Mouse (Mus musculus): Measurements from ENCODE around the gene Mosmo.

The Mosmo gene

DNA sequence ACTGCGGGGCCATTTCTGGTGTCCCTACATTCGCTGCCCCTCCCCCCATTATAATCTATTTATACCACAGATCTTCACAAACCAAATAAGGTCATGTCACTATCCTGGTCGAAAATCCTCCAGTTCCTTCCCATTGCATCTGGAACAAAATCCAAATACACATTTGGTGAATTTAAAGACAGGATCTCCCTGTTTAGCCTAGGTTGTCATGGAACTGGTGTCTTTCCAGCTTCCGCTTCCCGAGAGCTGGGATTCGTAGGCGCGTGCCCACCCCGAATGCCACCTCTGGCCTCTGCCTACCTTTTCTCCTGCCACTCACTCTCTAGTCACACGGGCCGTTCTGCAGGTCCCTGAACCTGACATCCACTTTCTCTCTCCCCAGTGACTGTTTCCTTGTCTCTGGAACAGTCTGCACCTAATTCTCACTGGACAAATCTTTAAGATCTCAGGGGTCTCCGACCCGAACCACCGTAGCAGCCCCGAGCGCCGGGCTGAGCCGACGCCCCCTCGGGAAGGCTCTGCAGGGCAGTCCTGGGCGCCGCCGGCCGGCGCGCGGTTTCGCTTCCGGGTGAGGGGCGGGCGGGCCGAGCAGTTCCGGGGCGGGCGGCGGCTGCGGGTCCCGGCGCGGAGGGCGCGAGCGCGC lies at the start of gene Mosmo:
Gene Mosmo, plus strand, starts transcription at position 618 of the 643 bp plus-strand sequence.
- in situ Hi-C loops (cut with MboI; ENCODE audit: unreplicated experiment in 2 of 2): loop anchor here (10.0 to 25.0 kb wide), 3 partner anchors 238 to 1010 kb away; partner anchors contain the start of gene Polr3e (in 1 of the 2)

DNA sequence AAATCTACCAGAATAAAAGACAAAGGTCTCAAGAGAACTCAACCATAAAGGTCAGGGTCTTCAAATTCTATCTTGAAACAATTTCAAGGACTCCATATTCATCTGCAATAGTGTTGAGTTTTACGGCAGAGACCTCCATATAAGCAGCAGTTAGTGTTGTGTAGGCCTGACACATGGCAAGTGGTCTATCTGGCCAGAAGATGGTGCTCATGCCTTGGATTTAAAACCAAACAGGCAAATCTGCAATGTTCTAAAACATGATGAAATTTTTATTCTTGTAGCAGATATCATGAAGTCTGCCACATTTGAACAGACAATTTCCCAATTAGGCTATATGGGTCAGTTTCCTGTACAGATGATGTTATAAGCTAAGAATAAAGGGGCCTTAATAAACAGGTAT lies 44.9 kb upstream of the Mosmo start:
- in situ Hi-C loops (cut with MboI; ENCODE audit: unreplicated experiment in 2 of 2): loop anchor here (5.0 to 25.0 kb wide), 6 partner anchors 192 to 1870 kb away; no protein-coding TSS in a partner anchor

DNA sequence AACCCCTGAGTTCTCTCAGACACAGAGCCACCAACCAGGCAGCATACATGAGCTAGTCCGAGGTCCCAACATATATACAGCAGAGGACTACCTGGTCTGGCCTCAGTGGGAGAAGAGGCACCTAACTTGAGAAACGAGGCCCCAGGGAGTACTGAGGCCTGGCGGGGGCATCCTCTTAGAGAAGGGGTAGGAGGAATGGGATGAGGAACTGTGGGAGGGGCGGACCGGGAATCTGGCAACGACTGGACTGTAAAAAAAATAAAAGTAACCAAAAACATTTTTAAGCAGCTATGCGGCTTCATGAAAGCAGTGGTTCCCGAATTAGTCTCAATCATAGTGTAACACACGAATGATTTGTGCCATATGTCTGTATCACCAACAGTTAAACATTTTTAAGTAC lies 43.1 kb upstream of the Mosmo start:
- in situ Hi-C loops (cut with MboI; ENCODE audit: unreplicated experiment in 2 of 2): loop anchor here (5.0 to 25.0 kb wide), 6 partner anchors 190 to 1872 kb away; no protein-coding TSS in a partner anchor

DNA sequence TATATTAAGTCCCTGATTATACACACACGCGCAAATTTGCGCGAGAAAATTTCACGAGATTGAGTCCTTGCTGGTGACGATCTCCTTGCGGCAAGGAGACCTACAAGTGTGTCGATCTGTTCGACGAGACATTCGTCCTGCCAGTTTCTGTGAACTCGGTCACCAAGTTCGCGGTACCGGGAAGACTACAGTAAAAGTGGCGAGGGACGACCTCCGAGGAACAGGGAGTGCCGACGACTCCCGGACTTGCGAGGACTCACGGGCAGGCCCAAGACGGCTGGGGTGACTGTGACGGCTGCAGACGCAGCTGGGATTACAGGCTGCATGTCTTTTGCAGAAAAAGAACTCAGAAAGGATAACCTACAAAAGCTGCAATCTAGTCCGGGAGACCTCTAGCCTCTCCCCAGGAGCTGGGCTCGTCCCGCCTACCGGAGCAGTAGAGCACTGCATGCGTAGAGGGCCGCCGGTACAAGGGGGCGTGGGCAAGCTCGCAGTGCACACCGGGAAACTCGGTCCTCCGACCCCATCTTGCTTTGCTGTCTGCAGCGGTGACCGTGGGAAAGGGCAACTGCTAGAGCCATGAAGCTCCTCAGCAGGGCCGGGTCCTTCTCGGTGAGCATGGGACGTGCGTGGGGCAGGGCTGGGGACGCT lies 42.6 kb upstream of the Mosmo start, which contains the start of gene Uqcrc2:
Gene Uqcrc2, plus strand, starts transcription at position 466 of the 651 bp plus-strand sequence.
- in situ Hi-C loops (cut with MboI; ENCODE audit: unreplicated experiment in 2 of 2): loop anchor here (5.0 to 25.0 kb wide), 6 partner anchors 190 to 1873 kb away; no protein-coding TSS in a partner anchor

DNA sequence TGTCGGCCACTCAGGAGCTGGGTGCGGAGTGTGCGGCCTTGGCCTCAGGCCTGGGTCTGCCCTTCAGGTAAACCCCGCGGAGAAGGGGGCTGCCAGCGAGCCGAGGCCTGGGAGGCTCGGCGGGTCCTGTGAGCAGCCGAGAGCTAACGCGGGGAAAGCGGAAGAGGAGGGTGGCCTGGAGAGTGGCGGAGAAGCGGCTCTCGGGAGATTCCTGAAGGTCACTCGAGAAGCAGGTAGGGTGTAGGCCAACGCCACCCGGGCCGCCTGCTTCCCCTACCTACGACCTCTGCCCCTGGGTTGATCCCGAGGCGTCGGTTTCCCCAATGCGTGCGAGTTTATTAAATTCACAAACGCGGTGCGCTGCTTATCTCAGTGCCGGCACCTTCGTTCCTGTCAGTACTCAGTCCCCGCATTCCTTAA lies 42.0 kb upstream of the Mosmo start:
- in situ Hi-C loops (cut with MboI; ENCODE audit: unreplicated experiment in 2 of 2): loop anchor here (10.0 to 25.0 kb wide), 5 partner anchors 189 to 1873 kb away; no protein-coding TSS in a partner anchor

DNA sequence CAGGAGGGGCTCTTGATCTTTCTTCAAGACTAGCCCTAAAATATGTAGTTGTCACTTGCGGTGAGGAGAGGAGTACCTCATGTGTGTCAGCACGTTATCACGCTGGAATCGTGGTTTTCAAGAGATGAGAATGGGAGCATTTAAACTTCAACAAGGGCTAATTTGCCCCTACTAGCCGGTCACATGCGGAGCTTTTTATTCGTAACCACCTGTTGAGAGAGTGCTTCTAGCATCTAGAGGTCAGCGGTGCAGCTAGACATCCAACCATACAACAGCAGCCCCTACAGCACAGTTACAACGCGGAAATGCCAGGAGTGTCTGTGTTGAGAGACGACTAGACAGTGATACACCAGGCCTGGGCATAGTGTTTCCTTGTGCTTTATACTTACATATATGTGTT lies 41.6 kb upstream of the Mosmo start:
- in situ Hi-C loops (cut with MboI; ENCODE audit: unreplicated experiment in 2 of 2): loop anchor here (10.0 to 25.0 kb wide), 5 partner anchors 189 to 1874 kb away; no protein-coding TSS in a partner anchor

GRCm38 (mm10) chr7:120643217-120643616 lies 34.2 kb upstream of the Mosmo start:
- in situ Hi-C loops (cut with MboI; ENCODE audit: unreplicated experiment in 2 of 2): loop anchor here (25.0 kb wide), 1 partner anchor 1881 kb away; no protein-coding TSS in a partner anchor

- in situ Hi-C loops (cut with MboI; ENCODE audit: unreplicated experiment in 2 of 2): loop anchor here (25.0 kb wide), 1 partner anchor 1886 kb away; no protein-coding TSS in a partner anchor
Measured at GRCm38 (mm10) chr7:120647849-120648248, 29.6 kb upstream of the Mosmo start.

DNA sequence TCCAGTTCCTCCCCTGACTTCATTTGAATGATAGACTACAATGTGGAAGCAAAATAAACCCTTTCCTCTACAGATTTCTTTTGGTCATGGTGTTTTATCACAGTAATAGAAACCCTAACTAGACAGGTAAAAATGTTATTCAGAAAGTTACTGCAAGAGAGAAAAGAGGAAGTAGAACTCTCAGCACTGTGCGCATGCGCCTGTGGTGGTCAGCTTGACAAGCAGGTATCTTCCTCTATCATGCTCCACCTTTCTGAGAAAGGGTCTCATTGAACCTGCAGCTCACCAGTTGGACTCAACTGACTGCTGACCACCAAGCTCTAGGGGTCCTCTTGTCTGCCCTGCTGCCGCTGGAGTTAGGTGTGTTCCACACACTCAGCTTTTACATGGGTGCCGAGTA lies 15.3 kb upstream of the Mosmo start:
- in situ Hi-C loops (cut with MboI; ENCODE audit: unreplicated experiment in 2 of 2): no loop called here

DNA sequence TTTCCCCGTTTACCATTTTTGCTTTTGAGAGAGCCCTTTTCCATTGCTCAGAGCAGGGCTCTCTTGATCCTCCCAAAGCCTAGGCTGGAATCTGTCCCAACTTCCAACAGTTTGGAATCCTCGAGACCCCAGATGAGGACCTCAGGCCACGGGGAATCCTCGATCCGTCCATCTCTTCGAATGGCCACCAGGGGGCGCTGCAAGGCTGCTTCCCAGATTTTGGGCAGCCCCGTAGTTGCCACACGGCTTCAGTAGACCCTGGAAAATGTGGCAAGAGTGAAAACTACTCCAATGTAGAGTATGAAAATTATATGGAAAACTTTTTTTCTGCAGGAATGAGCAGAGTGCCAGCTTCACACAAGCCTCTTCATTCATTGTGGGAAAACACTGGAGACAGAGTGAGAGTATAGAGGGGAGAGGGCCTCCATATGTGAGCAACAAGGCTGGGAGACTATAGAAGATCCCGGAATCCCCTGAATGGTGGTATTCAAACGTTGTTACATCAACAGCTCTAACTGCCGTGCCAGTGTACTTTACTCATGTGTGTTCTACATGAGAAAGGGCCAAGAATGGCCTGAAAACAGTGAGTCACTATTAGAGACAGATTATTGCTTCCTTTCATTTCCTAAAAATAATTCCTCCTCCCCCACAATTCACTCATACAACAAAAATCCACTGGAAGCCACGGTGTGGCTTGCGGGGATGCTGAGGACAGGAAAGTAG lies 7.1 kb upstream of the Mosmo start, which contains the start of gene Pdzd9:
Gene Pdzd9, minus strand, starts transcription at position 191 of the 723 bp plus-strand sequence.
- in situ Hi-C loops (cut with MboI; ENCODE audit: unreplicated experiment in 2 of 2): loop anchor here (5.0 to 10.0 kb wide), 6 partner anchors 57 to 254 kb away; partner anchors contain the start of gene Polr3e (in 1 of the 2)

DNA sequence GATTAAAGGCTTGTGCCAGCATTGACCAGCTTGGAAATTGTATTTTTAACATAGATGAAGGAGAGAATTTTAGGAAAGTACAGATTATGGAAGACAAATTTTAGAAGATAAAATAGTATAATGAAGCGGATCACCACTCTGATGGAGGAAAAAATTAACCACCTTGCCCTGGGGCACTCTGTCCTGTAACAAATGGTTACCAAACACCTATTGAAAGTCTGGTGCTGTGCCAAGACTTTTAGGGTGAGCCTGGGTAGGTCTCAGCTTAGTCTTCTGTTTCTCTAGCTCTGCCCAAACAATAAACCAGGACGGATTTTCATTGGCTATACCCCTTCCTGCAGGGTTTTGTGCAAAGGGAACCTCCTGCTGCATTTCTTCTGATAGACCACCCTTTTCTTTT lies 6.1 kb upstream of the Mosmo start:
- in situ Hi-C loops (cut with MboI; ENCODE audit: unreplicated experiment in 2 of 2): loop anchor here (5.0 to 10.0 kb wide), 6 partner anchors 56 to 254 kb away; partner anchors contain the start of gene Polr3e (in 1 of the 2)

- in situ Hi-C loops (cut with MboI; ENCODE audit: unreplicated experiment in 2 of 2): loop anchor here (10.0 to 25.0 kb wide), 3 partner anchors 237 to 1009 kb away; partner anchors contain the start of gene Polr3e (in 1 of the 2)
Measured at GRCm38 (mm10) chr7:120677764-120678531, 530 bp downstream of the Mosmo start.

DNA sequence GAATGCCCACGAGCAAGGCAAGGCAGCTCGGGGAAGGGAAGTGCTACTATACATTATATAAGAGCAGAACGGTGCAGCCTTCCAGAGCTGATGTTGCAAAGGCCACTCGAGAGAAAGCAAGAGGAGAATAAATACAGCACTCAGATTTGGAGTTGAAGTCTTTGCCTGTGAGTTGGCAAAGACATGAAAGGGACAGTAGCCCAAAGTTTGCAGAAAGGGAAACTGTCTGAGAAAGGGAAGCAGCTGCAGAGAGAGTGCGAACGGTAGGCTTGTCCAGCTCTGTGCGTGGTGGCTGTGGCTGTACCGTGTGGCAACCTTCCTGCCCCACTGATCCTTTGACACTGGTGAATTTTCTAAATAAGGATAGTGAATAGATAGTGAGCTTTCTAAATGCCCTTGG lies 1.6 kb downstream of the Mosmo start:
- in situ Hi-C loops (cut with MboI; ENCODE audit: unreplicated experiment in 2 of 2): loop anchor here (10.0 to 25.0 kb wide), 3 partner anchors 236 to 1008 kb away; partner anchors contain the start of gene Polr3e (in 1 of the 2)

DNA sequence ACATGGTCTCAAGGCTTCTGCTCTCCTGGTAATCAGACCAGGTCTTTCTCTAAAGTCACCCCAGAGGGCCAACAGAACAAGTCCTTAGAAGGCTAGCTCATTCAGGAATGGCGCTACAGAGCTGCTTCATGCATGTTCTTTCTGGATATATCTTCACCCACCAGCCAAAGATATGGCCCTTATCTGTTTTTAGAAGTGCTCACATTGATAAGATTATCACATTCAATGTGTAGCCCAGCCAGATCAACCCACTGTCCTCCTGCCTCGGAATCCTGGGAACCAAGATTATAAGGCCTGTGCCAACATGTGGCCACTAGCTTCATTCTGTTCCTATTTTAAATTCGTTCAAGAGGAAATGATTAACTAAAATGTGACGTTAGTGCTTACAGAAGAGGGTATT lies 4.6 kb downstream of the Mosmo start:
- in situ Hi-C loops (cut with MboI; ENCODE audit: unreplicated experiment in 2 of 2): loop anchor here in 1 of 2 experiments (25.0 kb wide), 1 partner anchor 1005 kb away; no protein-coding TSS in a partner anchor

DNA sequence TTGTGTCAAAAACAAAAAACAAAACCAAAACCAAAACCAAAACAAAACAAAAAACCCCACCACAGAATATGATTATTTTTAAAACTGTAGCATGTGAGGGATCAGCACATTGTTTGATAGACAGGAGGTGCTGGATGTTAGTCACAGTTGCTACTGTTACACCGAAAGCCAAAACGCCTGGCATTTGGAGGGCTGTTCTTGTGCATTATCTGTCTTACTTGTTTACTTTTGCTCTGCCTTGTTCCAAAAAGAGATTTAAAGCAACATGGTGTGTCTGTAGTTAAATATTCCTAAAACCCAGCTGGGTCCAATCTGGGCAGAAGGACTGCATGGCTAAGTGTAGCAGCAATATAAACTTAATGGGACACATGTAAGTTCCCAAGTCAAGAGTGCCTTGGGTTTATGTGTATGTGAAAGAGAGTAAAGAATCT lies 7.3 kb downstream of the Mosmo start:
- in situ Hi-C loops (cut with MboI; ENCODE audit: unreplicated experiment in 2 of 2): loop anchor here in 1 of 2 experiments (25.0 kb wide), 1 partner anchor 1003 kb away; no protein-coding TSS in a partner anchor

DNA sequence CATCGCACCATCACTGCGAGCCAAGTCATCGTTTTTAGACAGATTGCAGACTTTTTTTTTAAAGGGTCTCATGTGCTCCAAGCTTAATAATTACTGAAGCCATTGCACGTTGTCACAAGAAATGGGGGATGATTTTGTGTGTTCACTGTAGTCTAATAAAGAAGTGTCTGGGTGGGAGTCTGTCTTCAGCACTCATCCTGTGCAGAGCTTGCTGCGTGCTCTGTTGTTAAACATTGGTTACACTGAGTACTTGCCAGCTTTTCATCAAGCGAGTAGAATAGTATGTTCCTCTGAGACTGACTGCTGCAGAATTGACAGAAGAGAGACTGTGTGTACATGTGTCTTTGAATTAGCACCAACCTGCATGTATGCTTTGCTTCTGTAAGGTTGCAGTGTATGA lies 7.8 kb downstream of the Mosmo start:
- in situ Hi-C loops (cut with MboI; ENCODE audit: unreplicated experiment in 2 of 2): loop anchor here in 1 of 2 experiments (25.0 kb wide), 1 partner anchor 1002 kb away; no protein-coding TSS in a partner anchor

- in situ Hi-C loops (cut with MboI; ENCODE audit: unreplicated experiment in 2 of 2): loop anchor here in 1 of 2 experiments (25.0 kb wide), 1 partner anchor 997 kb away; no protein-coding TSS in a partner anchor
Measured at GRCm38 (mm10) chr7:120690634-120691033, 13.2 kb downstream of the Mosmo start.

DNA sequence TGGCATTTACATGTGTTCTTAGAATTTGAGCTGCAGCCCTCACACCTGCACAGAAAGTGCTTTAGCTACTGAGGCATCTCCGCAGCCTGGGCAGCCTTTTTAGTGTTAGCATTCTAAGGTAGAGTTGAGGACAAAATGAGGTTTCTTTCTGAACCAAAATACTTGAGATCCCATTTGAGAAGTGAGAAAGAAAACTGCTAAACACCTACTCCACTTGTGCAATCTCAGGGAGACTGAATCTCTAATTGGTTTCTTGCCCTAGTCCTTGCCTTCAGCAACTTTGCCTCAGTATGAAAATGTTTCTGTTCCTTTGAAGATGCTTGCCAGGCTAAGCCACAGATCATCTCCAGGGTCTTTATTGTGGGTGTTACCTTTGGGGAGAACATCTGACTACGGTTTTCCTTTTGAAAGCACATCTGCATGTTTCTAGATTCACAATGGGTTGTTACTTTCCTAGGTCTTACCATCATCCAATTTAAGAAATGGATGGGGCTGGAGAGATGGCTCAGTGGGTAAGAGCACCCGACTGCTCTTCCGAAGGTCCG lies 16.5 kb downstream of the Mosmo start:
- in situ Hi-C loops (cut with MboI; ENCODE audit: unreplicated experiment in 2 of 2): loop anchor here in 1 of 2 experiments (25.0 kb wide), 1 partner anchor 993 kb away; no protein-coding TSS in a partner anchor

- in situ Hi-C loops (cut with MboI; ENCODE audit: unreplicated experiment in 2 of 2): loop anchor here in 1 of 2 experiments (25.0 kb wide), 1 partner anchor 992 kb away; no protein-coding TSS in a partner anchor
Measured at GRCm38 (mm10) chr7:120695196-120695595, 17.8 kb downstream of the Mosmo start.
